Mouse (Mus musculus) ES-Bruce4 (cell line): ENCODE data around the gene Map3k4. TPM values are rescaled to one million over a fixed set of nuclear protein-coding genes. Genes with fewer than 3 reads are reported as not detected.

Source experiments
- H3K27ac ChIP-seq: 2 replicates; pipeline ENCODE4 v1.5.1; 2012; ENCODE audit warnings: low read length, inconsistent platforms; ENCODE audit not compliant: insufficient read depth
- H3K27me3 ChIP-seq: 2 replicates; pipeline ENCODE4 v1.6.1; 2012; ENCODE audit warnings: mild to moderate bottlenecking, low read length, inconsistent platforms; ENCODE audit not compliant: control insufficient read depth, poor library complexity, insufficient read depth, severe bottlenecking
- H3K36me3 ChIP-seq: 2 replicates; pipeline ENCODE4 v1.6.1; 2012; ENCODE audit warnings: inconsistent platforms, mild to moderate bottlenecking, low read length, moderate library complexity; ENCODE audit not compliant: control insufficient read depth, poor library complexity, insufficient read depth, severe bottlenecking
- H3K4me1 ChIP-seq: one replicate; pipeline ENCODE4 v1.8.1; 2011; ENCODE audit warnings: low read length; ENCODE audit not compliant: control insufficient read depth, insufficient read depth
- H3K4me3 ChIP-seq: 2 replicates; pipeline ENCODE4 v1.5.1; 2011; ENCODE audit warnings: low read depth, mild to moderate bottlenecking, low read length
- H3K9ac ChIP-seq: 2 replicates; pipeline ENCODE4 v1.6.1; 2012; ENCODE audit warnings: low read depth, mild to moderate bottlenecking, inconsistent platforms; ENCODE audit not compliant: poor library complexity, severe bottlenecking
- H3K9me3 ChIP-seq: replicated peaks from 2 replicates; pipeline ENCODE4 v1.6.1; 2012; ENCODE audit warnings: mild to moderate bottlenecking, low read length, inconsistent platforms; ENCODE audit not compliant: control insufficient read depth, poor library complexity, insufficient read depth, severe bottlenecking
- CTCF ChIP-seq: IDR thresholded peaks from one replicate; pipeline ENCODE4 v1.8.1; 2011; ENCODE audit warnings: low read depth, low read length
- EP300 ChIP-seq: IDR thresholded peaks from 2 replicates; pipeline ENCODE4 v1.6.1; 2011; ENCODE audit warnings: low read depth, low read length; ENCODE audit not compliant: insufficient read depth
- POLR2A ChIP-seq: IDR thresholded peaks from one replicate; pipeline ENCODE4 v1.8.1; 2011; ENCODE audit warnings: low read length; ENCODE audit not compliant: insufficient read depth
- polyA plus RNA-seq: library from polyadenylated mRNA; stranded (reverse); fragments of >200 nt; gene quantifications from 2 replicates; pipeline ENCODE4 v1.2.4, GENCODE M21; 2011; ENCODE audit warnings: low read depth; ENCODE audit not compliant: missing spikeins, insufficient read depth, insufficient read length

The Map3k4 gene
- polyA plus RNA-seq, 1 experiment: 44.3 TPM

DNA sequence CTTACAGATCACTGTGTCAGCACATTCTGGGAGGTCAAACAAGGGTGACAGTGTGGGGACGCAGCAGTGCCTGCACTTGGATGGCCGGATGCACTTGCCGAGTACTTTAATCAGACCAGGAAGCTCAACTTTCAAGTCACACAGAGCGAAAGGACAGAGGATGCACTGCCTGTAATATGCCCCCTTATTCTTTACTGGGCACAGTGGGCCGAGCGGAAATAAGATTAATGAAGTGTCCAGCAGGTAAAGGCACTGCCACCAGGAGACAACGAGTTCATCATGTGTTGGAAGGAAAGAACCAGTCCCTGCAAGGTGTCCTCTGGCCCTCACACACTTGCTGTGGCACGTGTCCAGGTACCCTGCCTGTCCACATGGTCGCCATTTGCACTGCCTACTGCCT lies 94.5 kb downstream of the Map3k4 start:
- TF ChIP-seq EP300 (no peak), CTCF (no peak), POLR2A (no peak)
- no peaks in the 10 kb centered on the region for H3K27me3 ChIP-seq
- no peak overlapping the region for H3K4me3 ChIP-seq
- H3K9me3 ChIP-seq: no peaks in the 10 kb centered on the region
- no peak overlapping the region for H3K27ac ChIP-seq
- peaks cover 4% of the 10 kb centered on the region for H3K4me1 ChIP-seq
- H3K9ac ChIP-seq: no peak overlapping the region
- H3K36me3 ChIP-seq: 0 out of 2 replicates have a peak, but pooled peaks cover 4% of the 10 kb centered on the region

DNA sequence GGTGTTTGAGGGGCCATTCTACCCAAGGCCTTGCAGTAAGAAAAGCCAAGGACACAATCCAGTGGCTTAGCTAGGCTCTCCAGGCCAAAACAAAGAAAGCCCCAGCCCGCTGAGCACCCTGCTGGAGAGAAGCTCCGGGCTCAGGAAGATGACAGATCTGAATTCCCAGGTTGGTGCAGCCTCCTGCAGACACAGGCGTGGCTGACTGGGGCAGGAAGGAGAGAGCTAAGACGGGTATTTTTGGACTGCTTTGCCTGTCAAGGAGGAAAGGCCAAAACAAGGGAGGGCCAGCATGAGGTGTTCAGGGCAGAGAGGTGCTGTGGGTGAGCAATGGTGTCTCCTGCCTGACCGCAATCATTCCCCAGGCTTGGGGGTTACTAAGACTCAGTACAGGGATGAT lies 94.9 kb downstream of the Map3k4 start:
- H3K36me3 ChIP-seq: 0 out of 2 replicates have a peak, but pooled peaks cover 2% of the 10 kb centered on the region

DNA sequence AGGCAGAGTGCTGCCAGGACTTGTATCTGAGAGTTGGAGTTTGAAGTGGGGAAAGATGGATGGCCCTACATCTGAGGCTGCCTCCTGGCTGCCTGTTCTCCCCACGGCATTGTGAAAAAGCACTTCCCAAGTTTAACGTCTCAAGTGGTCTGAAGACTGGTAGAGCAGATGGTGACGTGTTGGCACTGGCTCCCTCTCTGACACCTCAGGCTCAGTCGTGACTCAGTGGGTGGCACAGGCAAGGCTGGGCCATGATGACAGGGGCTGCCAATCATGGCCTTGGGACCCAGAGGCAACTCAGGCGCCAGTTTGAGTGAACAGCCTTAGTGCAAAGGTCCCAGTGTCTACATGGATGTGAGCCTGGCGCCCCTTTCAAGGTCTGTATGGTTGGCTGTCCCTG lies 96.7 kb downstream of the Map3k4 start:
- no peak for TF ChIP-seq EP300
- no peak for TF ChIP-seq POLR2A
- no peak for TF ChIP-seq CTCF
- Histone ChIP-seq H3K27ac (no peak overlapping the region), H3K36me3 (peaks cover 2% of the 10 kb centered on the region; the same call in 1 of the 2 replicates)

More for the DNA sequence above, 94.9 kb downstream of the Map3k4 start:
- H3K27ac ChIP-seq: no peak overlapping the region
- no peak overlapping the region for H3K4me3 ChIP-seq
- H3K4me1 ChIP-seq: peaks cover 4% of the 10 kb centered on the region
- no peak for TF ChIP-seq CTCF
- TF ChIP-seq EP300: no peak
- TF ChIP-seq POLR2A: no peak
- no peaks in the 10 kb centered on the region for H3K9me3 ChIP-seq
- no peaks in the 10 kb centered on the region for H3K27me3 ChIP-seq
- H3K9ac ChIP-seq: no peak overlapping the region

DNA sequence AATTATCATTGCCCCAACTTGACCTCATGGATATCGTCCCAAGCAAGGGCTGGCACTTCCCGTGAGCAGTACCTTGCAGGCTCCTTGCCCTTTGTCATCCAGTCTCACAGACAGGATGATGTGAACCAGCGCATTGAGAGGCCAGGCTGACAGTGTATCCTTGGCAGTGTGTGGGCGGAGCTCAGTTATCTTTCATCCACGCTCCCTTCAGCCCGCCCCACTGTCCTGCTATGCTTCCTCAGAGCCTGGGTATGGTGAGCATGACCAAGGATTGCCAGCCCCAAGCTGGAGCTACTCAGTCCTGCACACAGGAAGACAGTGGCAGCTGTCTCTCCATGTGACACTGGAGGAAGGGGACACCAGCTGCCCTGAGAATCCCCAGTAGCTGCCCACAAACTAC lies 102.4 kb downstream of the Map3k4 start:
- Histone ChIP-seq H3K4me1 (peaks cover 2% of the 10 kb centered on the region), H3K9me3 (no peaks in the 10 kb centered on the region), H3K4me3 (no peak overlapping the region), H3K36me3 (peaks cover 22% of the 10 kb centered on the region), H3K27me3 (no peaks in the 10 kb centered on the region), H3K9ac (no peak overlapping the region), H3K27ac (no peak overlapping the region)
- TF ChIP-seq EP300: no peak
- no peak for TF ChIP-seq POLR2A
- no peak for TF ChIP-seq CTCF

More for the DNA sequence above, 96.7 kb downstream of the Map3k4 start:
- no peaks in the 10 kb centered on the region for H3K27me3 ChIP-seq
- H3K4me1 ChIP-seq: peaks cover 4% of the 10 kb centered on the region
- no peak overlapping the region for H3K4me3 ChIP-seq
- no peak overlapping the region for H3K9ac ChIP-seq
- H3K9me3 ChIP-seq: no peaks in the 10 kb centered on the region

DNA sequence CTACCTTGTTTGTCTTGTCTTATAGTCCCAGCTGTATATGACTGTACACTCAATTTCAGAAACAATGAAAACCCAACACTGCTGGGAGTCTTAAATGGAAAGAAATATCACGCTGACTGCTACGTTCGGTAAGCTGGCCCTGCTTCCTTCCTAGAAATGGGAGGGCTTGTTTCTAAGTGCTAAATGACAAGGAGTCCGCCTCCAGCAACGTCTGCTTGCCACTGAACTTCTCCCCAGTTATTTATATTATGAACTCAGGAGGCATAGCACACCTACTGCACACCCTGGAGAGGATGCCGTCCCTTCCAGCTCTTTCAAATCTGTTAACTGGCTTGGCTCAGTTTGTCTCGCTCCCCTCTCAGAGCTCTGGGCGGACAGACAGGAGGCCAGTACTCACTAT lies 105.2 kb downstream of the Map3k4 start:
- peaks cover 21% of the 10 kb centered on the region for H3K36me3 ChIP-seq

DNA sequence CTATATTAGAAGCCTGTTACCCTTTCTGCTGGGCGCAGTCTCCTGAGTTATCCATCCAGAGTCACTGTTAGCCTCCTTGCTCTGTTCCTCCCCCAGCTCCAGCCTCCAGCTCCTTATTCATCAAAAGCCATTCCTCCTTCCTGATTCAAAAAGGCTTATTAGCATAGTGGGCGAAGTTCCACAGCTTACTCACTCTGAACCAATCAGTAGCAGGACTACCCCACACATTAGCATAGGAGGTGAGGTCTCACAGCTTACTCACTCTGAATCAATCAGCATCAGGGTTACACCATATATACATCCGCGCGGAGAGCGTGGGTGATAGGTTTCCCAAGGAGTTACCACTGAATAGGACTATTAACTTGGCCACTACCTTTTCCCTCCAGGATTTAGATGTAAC lies 106.3 kb downstream of the Map3k4 start:
- Histone ChIP-seq H3K36me3 (peaks cover 21% of the 10 kb centered on the region), H3K9me3 (no peaks in the 10 kb centered on the region), H3K4me3 (no peak overlapping the region), H3K27ac (peak overlapping the region; percentile 6; the same call in 1 of the 2 replicates), H3K9ac (no peak overlapping the region), H3K27me3 (no peaks in the 10 kb centered on the region), H3K4me1 (peaks cover 2% of the 10 kb centered on the region)
- TF ChIP-seq CTCF: no peak
- TF ChIP-seq EP300: no peak
- TF ChIP-seq POLR2A: no peak

More for the DNA sequence above, 105.2 kb downstream of the Map3k4 start:
- no peaks in the 10 kb centered on the region for H3K27me3 ChIP-seq
- no peak for TF ChIP-seq POLR2A
- TF ChIP-seq CTCF: no peak
- no peak for TF ChIP-seq EP300
- H3K9me3 ChIP-seq: no peaks in the 10 kb centered on the region
- H3K4me3 ChIP-seq: no peak overlapping the region
- no peak overlapping the region for H3K27ac ChIP-seq
- H3K4me1 ChIP-seq: peaks cover 2% of the 10 kb centered on the region
- no peak overlapping the region for H3K9ac ChIP-seq
